Mouse (Mus musculus): ENCODE measurements around the gene Pdzrn4. TPM values are rescaled to one million over a fixed set of nuclear protein-coding genes. Genes with fewer than 3 reads are reported as not detected.

The Pdzrn4 gene
- polyA plus RNA-seq, 3 experiments from 2014 or later: not detected

- ATAC-seq: no peak
Measured at GRCm38 (mm10) chr15:92746081-92746480, 349.4 kb downstream of the Pdzrn4 start.

- no peak for ATAC-seq
Measured at GRCm38 (mm10) chr15:92752167-92752566, 355.5 kb downstream of the Pdzrn4 start.

GRCm38 (mm10) chr15:92752578-92752977 is 355.9 kb downstream of the Pdzrn4 start:
- ATAC-seq: no peak

- no peak for ATAC-seq
Measured at GRCm38 (mm10) chr15:92757085-92757903, 360.6 kb downstream of the Pdzrn4 start.

GRCm38 (mm10) chr15:92759001-92759400 is 362.3 kb downstream of the Pdzrn4 start:
- ATAC-seq: no peak

GRCm38 (mm10) chr15:92763303-92763702 is 366.6 kb downstream of the Pdzrn4 start:
- no peak for ATAC-seq

- no peak for ATAC-seq
Measured at GRCm38 (mm10) chr15:92769535-92769934, 372.9 kb downstream of the Pdzrn4 start.

GRCm38 (mm10) chr15:92788036-92788435 is 391.4 kb downstream of the Pdzrn4 start:
- ATAC-seq: no peak

GRCm38 (mm10) chr15:92794275-92794674 is 397.6 kb downstream of the Pdzrn4 start:
- no peak for ATAC-seq

- no peak for ATAC-seq
Measured at GRCm38 (mm10) chr15:92805934-92806333, 409.3 kb downstream of the Pdzrn4 start.

GRCm38 (mm10) chr15:92806352-92806751 is 409.7 kb downstream of the Pdzrn4 start:
- no peak for ATAC-seq

Data from inflammation-experienced regulatory T-cells, adult 6 months (primary cell).